Mouse (Mus musculus) megakaryocyte progenitor cell, adult 5-6 weeks (primary cell): Measurements from ENCODE around the gene Kng1. TPM values are rescaled to one million over a fixed set of nuclear protein-coding genes. Genes with fewer than 3 reads are reported as not detected.
A peak's percentile ranks its signal among the peaks of the same experiment; 100 is the strongest.

Experiments used
- ATAC-seq: replicated peaks from 2 replicates; pipeline ENCODE4 v1.8.0; 2016; ENCODE audit warnings: mild to moderate bottlenecking, moderate TSS enrichment, inconsistent platforms; ENCODE audit not compliant: poor library complexity
- total RNA-seq, 2 experiments: library from RNA; stranded (forward) in 1 of 2; stranded (reverse) in 1 of 2; fragments of 157-497, 149-512 nt in 1 of 2; fragments of 200-1000 nt in 1 of 2; gene quantifications; 2 replicates each; pipeline versions ENCODE4 v1.2.3 to v1.2.4; 2015 to 2017

Gene Kng1
- total RNA-seq, 2 experiments from 2014 or later, result not detected

DNA sequence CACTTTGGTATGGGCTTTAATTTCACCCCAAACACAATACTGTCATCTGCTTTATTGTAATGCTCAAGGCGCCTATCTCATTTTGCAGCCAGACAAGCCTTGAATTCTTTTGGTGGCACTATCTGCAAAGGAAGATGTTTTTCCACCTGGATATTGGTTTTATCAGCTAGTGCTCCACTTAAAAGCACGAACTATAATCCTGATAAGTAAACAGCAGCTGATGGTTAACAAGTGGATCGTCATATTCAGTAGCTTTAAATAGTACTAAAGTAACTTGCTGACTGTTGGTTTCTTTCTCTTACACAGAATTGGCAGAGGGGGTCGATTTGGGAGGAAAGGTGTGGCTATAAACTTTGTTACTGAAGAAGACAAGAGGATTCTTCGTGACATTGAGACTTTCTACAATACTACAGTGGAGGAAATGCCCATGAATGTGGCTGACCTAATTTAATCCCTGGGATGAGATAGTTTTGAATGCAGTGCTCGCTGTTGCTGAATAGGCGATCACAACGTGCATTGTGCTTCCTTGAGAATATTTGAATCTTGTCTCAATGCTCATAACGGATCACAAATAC, 55.3 kb downstream of the Kng1 start:
- ATAC-seq, result no peak

DNA sequence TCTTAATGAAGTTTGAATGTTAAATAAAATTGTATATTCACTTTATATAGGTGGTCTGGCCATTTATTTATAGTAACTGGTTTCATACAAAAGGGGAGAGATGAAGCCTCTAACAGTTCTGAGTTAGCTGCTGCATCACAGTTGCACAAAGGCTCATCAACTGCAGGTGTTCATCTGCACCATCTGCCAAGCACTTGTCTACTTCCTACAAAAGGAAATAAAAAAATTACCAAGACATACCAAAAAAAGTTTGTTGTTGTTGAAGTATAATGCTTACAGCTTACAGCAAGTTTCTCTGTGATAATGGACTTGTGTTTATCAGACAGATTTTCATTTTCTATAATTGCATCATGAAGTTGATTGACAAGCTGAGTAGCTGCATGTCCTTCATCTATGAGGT, 56.2 kb downstream of the Kng1 start:
- ATAC-seq, result peak; percentile 27

DNA sequence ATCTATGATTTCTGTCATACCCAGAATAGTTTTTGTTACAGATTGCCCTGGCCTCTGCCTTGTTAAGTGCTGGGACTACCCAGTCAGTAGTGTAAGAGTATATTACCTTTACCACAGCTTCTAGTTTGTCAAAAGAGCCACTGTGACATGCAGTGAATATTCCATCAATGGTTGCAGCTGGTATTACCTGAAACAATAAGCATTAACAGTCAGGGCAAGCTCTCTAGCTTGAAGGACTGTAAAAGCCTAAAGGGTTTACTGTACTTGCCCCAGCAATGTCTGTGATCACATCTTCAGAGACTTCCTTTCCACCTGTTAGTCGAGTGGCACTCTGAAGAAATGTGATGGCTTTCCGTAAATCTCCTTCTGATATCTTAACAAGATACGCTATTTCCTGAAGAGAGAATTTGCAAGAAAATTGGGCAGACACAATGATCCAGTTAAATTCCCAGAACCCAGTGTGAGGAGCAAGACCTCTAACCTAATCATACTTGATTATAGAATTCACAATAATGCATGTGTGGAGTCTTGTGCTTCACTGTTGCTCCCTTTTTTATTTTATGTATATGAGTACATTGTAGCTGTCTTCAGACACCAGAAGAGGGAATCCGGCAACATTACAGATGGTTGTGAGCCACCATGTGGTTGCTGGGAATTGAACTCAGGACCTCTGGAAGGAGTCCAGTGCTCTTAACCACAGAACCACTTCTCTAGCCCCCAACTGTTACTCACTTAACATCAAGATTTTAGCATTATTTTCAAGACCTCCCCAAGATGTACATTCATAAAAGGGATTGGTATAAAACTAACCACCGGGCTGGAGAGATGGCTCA, 56.9 kb downstream of the Kng1 start:
- ATAC-seq, result peak; percentile 33

DNA sequence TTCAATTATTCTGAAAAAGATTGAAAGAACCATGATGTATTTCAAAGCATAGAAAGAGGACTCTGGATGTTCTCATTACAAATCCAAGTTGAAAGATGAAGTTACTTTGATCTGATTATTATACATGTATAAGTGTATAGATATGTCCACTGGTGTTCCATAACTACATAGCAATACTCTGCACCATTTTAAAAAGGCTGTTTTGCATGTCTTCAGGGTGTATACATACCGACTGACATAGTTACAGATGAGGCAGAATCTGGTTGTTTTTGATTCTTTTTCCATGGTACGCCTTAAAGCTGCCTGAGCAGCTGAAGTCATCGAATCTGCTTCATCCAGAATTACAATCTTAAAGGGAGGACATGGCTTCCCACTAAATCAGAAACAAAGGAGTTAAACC, 57.8 kb downstream of the Kng1 start:
- ATAC-seq, result no peak

DNA sequence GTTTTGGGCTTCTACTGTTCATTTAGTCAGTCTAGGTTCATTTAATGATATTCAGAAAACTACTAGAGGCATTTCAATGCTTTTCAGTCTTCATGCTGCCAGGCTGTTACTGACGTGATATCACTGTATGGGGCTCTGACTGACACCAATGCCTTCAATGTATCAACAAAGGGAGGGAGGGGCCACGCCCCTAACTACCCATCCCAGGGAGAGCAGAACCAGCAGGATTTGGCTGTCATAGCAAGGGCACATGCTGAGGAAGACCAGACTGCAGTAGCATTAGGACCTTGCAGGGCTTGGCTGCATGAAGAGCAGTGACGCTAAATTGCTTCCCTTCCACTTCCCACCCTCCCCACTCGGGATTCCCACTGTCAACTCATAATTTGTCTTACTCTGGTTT, 59.5 kb downstream of the Kng1 start:
- no peak for ATAC-seq

DNA sequence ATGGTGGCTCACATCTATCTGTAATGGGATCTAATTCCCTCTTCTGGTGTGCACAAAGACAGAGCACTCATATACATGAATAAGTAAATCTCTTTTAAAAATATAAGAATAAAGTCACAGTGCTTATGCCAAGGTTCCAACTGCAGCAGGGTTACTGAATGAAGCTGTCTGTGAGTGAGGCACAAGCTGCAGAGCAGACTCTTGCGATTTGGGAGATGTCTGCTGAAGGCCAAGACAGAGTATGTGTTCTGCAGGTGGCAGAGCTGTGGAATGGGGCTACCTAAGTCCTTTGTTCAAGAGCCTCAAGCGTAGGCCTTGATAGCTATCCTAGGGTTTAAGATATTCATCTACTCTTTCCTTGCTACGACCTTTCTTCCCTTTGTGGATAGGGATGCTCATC, 64.8 kb downstream of the Kng1 start:
- no peak for ATAC-seq

DNA sequence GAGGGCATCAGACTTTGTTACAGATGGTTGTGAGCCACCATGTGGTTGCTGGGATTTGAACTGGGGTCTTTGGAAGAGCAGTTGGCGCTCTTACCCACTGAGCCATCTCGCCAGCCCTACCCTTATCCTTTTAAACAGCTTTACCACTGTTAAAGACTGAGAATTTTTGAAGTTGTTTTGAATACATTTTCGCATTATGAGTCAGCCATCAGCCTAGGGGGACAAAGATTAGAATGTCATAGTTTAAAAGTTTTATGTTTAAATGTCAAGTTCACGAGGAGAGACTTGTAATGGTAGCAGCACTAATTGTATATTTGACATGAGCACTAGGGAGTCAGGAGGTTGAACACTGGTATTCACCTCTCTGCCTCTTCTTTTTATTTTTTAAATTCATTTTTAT, 65.4 kb downstream of the Kng1 start:
- ATAC-seq, result no peak

DNA sequence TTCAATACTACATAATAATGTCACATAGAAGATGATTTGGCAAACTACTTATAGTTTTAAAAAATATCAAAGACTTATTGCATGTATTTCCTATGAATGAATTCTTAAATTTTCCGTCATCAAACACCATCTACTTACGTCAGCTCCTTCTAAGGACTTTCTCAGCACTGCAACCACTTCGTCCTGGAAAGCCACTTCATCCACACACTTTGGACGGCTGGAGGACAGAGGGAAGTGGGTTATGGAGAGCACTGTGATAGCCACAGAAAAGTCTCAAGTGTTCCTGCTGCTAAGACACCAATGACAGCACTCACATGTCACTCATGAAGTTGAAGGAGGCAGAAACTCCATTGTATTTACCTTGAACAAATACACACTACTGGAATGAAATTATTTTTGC, 66.7 kb downstream of the Kng1 start:
- ATAC-seq, result no peak

DNA sequence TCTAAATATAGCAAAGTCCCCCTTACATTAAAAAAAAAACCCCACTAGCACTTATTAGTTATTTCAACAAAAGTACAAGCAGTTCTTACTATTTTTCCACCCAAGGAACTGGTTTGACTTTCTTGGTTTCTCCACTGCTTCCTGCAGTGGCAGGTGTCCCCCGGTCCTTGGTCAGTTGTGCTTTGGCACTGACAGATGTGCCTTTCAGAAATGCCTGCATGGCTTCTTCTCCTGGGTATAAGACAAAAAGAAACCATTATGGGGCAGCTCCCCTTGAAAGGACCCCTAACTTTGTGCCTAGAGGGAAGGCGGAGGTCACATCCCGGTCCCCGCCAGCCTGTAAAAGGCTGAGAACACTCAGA, 69.6 kb downstream of the Kng1 start:
- ATAC-seq, result peak; percentile 17; the same call in 1 of the 2 replicates

DNA sequence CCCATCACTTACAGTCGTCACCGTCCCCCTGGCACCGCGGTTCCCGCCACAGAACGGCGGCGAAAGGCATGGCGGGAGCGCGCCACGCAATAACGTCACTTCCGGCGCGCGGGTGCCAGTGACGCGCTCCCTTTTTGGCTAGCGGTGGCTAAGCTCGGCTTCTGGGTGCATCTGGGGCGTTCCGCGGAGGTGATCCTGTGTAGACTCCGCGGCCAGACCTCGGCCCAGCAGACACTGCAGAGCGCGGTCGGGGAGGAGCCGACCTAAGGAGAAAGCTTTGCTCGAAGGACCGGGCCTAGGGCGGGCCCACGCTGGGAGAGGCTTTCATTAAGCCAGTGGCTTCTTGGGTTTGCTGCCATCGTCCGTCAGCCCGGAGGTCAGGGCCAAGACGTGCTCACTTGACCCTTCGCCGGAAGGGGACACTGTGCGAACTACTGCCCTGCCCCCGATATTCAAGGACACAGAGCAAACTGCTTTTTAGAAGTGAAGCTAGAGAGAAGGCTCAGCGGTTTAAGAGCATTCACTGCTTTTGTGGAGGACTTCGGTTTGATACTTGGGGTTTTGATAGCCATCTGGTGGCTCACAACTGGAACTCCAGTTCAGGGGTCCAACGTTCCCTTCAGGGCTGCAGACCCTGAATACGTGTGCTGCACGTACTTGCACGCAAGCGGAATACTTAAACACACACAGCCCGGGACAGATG, 70.2 kb downstream of the Kng1 start, which contains the start of gene Rfc4:
TSS of gene Rfc4 (minus strand) at position 65 of the 703 bp plus-strand sequence.
- ATAC-seq, result peak; percentile 95

DNA sequence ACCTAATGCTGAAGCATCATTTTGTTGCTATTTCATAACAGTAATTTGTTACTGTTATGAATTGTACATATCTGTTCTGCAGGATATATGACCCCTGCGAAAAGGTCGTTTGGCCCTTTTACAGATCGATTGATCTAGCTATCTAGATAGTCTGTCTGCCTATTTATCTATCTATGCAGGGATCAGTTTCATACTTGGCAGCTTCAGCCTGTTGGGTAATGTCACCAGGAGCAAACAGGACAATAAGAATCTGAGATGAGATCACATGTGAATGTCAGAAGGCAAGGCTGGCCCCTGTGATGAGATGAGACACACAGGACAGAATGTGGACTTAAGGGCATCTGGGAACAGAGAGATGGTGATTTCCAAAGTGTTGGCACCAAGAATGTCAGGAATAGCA, 72.6 kb downstream of the Kng1 start:
- ATAC-seq, result no peak

Other genes with a start within 250 kb of the Kng1 start
- not detected in 2 replicates for gene Crygs, start 246.3 kb upstream of the Kng1 start, total RNA-seq (2015)
- gene Crygs, start 246.3 kb upstream of the Kng1 start, total RNA-seq (2017), result not detected in 2 replicates
- 20.2 and 21.6 TPM in 2 replicates for gene Tbccd1, start 200.2 kb upstream of the Kng1 start, total RNA-seq (2015)
- gene Tbccd1, start 200.2 kb upstream of the Kng1 start, total RNA-seq (2017), result 27.7 and 29.8 TPM in 2 replicates
- gene Dnajb11, start 200.0 kb upstream of the Kng1 start, total RNA-seq (2015), result 86.1 and 89.8 TPM in 2 replicates
- gene Dnajb11, start 200.0 kb upstream of the Kng1 start, total RNA-seq (2017), result 186 and 206 TPM in 2 replicates
- gene Ahsg, start 166.6 kb upstream of the Kng1 start, total RNA-seq (2015), result not detected in 2 replicates
- not detected in 2 replicates for gene Ahsg, start 166.6 kb upstream of the Kng1 start, total RNA-seq (2017)
- gene Fetub, start 139.5 kb upstream of the Kng1 start, total RNA-seq (2015), result not detected in 2 replicates
- gene Fetub, start 139.5 kb upstream of the Kng1 start, total RNA-seq (2017), result not detected in 2 replicates
- gene Hrg, start 106.8 kb upstream of the Kng1 start, total RNA-seq (2015), result not detected in 2 replicates
- not detected in 2 replicates for gene Hrg, start 106.8 kb upstream of the Kng1 start, total RNA-seq (2017)
- gene Kng2, start 28.4 kb upstream of the Kng1 start, total RNA-seq (2015), result not detected in 2 replicates
- not detected in 2 replicates for gene Kng2, start 28.4 kb upstream of the Kng1 start, total RNA-seq (2017)
- gene Eif4a2, start 49.6 kb downstream of the Kng1 start, total RNA-seq (2015), result 378 and 464 TPM in 2 replicates
- gene Eif4a2, start 49.6 kb downstream of the Kng1 start, total RNA-seq (2017), result 592 and 744 TPM in 2 replicates
- 195 and 224 TPM in 2 replicates for gene Rfc4, start 69.9 kb downstream of the Kng1 start, total RNA-seq (2015)
- 72.3 and 90.3 TPM in 2 replicates for gene Rfc4, start 69.9 kb downstream of the Kng1 start, total RNA-seq (2017)
- not detected in 2 replicates for gene Adipoq, start 88.7 kb downstream of the Kng1 start, total RNA-seq (2015)
- gene Adipoq, start 88.7 kb downstream of the Kng1 start, total RNA-seq (2017), result not detected in 2 replicates
- gene St6gal1, start 166.9 kb downstream of the Kng1 start, total RNA-seq (2015), result 0.05 and 0.37 TPM in 2 replicates
- gene St6gal1, start 166.9 kb downstream of the Kng1 start, total RNA-seq (2017), result 0.03 and 1.2 TPM in 2 replicates